Mouse (Mus musculus): Measurements from ENCODE around the gene Tbc1d22a. TPM values are rescaled to one million over a fixed set of nuclear protein-coding genes. Genes with fewer than 3 reads are reported as not detected.

The Tbc1d22a gene
- total RNA-seq, 2 experiments from 2014 or later: 16.5 to 20.6 TPM

- no peak for DNase-seq
Observed at GRCm38 (mm10) chr15:86238076-86238475, 23.8 kb downstream of the Tbc1d22a start.

GRCm38 (mm10) chr15:86239068-86239467, 24.8 kb downstream of the Tbc1d22a start:
- DNase-seq: no peak

- DNase-seq: peak; percentile 85
Observed at GRCm38 (mm10) chr15:86239801-86240200, 25.5 kb downstream of the Tbc1d22a start.

DNA sequence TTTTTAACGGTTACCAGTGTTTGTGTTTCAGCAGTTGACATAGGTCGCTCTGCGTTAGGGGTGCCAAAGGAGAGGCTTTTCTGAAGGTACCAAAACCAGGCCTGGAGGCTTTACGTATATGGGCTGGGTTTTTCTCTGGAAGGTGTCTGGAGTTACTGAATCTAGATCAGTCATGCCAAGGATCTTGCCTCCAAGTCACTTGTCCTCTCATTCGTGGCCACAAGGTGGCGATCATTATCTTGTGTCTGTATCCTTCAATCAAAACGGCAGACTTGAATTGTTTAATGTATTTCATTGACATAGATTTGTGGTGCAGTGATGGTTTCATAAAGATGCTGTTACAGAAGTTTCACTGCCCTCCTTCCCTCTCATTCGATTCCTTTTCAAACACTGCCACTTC, 29.4 kb downstream of the Tbc1d22a start:
- peak; percentile 70 for DNase-seq

DNA sequence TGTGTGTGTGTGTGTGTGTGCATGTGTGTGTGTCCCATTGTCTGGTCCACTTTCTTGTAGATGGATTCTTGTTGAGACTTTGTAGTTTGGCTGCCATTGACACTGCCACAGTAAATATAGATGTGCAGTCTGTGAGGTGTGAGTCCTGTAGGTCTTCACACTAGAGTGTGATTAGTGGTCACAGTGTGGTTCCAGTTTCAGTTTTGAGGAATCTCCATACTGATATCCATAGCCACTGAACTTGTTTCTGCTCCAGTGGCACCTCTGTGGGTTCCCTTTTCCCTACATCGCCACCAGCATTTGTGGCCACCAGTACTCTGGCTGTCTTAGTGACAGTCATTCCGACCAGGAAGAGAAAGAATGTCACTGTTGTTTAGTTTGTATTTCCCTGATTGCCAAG, 30.1 kb downstream of the Tbc1d22a start:
- no peak for DNase-seq

GRCm38 (mm10) chr15:86250269-86250668, 36.0 kb downstream of the Tbc1d22a start:
- DNase-seq: peak; percentile 61

DNA sequence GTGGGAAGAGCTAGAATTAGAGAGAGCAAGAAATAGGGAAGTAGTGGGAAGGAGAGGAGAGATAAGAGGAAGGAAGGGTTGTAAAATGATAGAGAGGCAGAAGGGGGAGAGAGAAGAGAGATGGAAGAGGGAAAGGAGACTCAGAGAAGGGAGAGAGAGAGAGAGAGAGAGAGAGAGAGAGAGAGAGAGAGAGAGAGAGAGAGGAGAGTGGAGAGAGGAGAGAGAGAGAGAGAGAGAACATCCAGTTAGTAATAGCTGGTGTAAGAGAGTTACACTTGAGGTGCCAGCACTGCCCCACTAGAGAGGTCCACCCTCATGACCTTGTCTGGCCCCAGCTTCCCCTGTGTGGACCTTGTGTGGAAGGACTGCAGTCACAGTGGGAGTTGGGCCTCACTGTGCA, 37.9 kb downstream of the Tbc1d22a start:
- DNase-seq: no peak

- no peak for DNase-seq
Observed at GRCm38 (mm10) chr15:86252684-86253083, 38.4 kb downstream of the Tbc1d22a start.

DNA sequence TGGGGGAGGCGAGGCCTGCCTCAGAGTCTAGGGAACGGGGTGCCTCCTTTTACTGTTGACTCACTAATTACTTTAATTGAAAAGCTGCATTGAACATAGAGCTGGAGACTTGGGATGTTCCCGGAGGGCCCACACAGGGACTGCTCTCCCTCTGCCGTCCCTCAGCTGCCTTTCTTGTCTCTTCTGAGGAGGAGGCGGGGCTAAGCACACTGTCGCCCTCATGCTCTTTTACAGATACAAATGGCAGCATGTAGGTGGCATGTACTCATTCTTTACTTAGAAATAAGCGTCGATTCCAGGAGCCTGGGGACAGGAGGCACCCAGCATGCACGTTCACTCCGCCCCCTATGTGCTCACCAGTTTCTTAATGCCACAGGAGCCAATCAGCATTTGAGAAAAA, 39.2 kb downstream of the Tbc1d22a start:
- no peak for DNase-seq

GRCm38 (mm10) chr15:86256201-86256600, 41.9 kb downstream of the Tbc1d22a start:
- DNase-seq: no peak

DNA sequence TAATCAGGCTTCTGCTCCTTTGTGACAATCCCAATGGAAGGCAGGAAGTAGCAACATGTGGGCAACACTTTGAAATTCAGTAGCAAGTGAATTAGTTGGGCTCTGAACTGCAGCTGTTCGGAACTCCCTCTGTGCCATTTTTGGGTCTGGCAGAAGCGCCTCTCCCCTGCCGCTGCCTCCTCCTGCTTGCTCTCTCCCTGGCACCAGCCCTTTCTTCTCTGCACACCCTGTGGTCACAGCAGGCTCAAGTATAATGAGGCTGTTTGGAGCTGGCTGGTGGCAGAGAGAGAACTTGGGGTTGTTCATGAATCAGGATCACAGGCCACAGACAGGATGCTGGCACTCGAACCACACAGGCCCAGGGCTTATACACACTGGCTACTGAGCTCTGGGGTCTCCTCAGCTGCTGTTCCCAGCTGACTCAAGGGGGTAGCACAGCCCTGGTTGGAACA, 42.5 kb downstream of the Tbc1d22a start:
- DNase-seq: no peak

GRCm38 (mm10) chr15:86257916-86258685, 43.8 kb downstream of the Tbc1d22a start:
- DNase-seq: no peak

DNA sequence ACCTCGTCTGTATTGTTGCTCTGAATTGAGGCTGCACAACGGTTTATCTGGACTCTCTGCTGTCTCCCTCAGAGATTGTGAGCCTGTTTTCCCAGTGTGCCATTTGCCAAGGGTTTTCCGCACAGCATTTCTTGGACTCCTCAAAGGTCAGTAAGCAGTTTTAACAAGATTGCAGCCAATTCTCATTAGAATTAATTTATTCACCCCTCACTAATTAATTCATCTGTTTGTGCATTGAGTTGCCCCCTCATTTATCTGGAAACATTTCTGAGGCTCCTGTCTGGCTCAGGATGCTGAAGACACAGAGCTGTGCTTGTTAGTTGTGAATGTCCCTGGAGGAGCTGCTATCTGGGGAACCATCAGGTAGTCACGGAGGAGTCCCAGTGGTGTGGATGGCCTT, 45.0 kb downstream of the Tbc1d22a start:
- no peak for DNase-seq

DNA sequence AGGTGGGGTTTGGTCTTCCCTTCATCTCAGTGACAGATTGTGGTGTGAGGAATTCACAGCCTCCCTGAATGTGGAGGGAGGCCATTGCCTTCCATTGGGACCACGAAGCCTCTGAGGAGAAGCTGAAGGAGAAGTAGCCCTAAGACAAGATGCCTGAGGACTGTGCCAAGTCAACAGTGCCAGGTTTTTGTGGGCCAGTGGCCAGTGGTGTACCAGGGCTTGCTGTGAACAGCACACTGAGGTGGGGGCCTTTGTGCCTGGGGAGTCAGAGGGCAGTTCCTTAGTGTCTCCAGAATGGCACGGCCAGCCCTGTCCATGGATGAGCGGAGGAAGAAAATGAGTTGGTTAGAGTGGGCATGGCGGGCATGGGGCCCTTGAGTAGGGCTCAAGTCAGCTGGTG, 45.9 kb downstream of the Tbc1d22a start:
- no peak for DNase-seq

DNA sequence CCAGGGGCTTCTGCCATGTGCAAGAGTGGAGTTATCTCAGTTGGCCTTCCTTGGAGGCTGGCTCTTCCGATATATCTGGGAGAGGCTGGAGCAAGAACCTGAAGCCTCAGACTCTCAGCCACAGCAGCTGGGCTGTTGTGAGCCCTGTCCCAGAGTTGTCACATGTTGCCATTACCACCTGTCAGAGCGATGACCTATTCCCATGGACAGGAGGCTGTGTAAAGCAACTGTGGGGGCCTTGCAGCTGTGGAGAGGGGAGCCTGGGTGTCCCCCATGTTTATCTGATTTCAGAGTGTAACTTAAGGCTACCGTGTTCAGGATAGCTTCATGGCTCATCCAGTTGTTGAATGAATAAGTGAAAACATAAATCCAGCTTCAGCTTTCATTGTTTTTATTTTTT, 50.1 kb downstream of the Tbc1d22a start:
- DNase-seq: no peak

DNA sequence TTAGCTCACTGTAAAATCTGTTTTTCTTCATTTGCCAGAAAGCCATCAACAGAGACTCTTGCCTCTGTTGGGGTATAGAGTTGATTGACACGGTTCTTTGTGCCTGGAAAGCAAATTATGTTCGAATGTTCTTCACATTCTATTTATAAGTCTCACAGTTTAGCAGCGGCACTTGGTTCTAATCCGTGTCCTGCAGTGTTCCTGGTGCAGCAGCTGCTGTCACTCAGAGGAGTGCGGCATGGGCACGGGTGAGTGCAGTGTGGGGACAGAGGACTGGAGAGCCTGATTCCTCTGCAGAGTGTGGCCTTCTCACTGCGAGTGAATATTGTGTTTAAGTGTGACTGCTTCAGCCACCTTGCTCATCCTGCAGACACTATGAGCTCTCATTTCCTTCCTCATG, 50.5 kb downstream of the Tbc1d22a start:
- no peak for DNase-seq

DNA sequence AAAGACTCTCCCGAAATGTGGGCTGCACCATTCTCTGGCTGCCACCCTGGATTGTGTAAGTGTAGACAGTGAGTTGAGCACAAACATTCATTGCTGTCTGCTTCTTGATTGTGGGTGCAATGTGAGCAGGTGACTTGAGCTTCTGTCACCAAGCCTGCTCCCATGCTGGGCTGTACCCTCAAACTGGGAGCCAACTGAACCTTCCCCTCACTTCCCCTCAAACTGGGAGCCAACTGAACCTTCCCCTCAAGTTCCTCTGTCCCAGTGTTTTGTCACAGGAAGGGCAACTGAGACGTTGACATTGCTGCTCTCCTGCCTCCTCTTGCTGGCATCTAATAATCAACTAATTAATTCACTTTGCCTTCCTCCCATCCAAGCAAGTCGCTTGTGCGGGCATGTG, 52.7 kb downstream of the Tbc1d22a start:
- DNase-seq: no peak

GRCm38 (mm10) chr15:86268526-86268925, 54.3 kb downstream of the Tbc1d22a start:
- DNase-seq: peak; percentile 17

DNA sequence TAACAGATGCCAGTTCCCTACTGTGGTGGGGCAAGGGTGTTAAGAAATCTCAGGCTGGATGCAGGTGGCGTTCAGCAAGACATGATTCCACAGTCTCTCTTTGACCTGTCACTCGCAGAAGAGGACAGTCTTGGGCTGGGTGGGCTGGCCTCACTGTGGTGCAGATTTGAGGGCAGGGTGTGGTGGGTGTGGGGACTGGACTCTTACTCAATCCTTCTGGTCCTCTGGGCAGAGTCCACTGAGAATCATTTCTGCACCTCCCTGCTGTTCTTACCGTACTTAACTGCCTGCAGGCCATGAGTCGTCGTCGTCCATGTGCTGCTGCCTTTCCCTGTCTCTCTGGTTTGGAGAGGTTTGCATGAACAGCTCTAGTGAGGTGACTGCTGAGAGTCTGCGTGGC, 61.5 kb downstream of the Tbc1d22a start:
- no peak for DNase-seq

DNA sequence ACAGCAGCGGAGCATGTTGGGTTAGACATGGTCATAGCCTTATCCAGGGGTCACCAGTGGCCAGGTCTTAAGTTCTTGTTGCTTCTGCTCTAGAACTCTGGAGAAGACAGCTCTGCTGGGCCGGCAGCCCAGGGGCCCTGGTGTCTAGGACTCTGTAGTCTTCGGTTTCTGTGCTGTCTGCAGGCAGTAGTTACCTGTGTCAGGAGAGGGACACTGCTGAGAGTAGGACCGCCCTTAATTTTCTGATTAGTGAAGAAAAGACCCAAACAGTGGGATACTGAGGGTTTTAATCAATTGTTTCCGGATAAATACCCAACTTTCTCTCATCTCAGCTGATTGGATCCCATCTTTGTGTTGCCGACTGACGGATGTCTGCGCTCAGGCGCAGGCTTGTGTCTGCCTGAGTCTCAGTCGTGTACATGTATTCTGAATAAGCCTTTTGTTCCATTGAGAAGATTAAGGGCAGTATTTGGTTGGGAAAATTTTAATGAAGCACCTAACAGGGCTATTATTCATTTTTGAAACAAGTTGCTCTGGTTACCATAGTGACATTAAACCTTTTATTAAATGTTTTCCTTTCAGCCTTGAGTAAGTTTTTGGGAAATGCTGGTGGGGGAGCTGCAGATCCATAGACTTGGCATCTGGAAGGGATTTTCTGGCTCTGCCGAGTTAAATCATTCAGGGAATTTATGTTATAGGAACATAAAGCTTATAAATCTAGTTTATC, 62.4 kb downstream of the Tbc1d22a start:
- DNase-seq: no peak

- no peak for DNase-seq
Observed at GRCm38 (mm10) chr15:86277428-86277827, 63.2 kb downstream of the Tbc1d22a start.

DNA sequence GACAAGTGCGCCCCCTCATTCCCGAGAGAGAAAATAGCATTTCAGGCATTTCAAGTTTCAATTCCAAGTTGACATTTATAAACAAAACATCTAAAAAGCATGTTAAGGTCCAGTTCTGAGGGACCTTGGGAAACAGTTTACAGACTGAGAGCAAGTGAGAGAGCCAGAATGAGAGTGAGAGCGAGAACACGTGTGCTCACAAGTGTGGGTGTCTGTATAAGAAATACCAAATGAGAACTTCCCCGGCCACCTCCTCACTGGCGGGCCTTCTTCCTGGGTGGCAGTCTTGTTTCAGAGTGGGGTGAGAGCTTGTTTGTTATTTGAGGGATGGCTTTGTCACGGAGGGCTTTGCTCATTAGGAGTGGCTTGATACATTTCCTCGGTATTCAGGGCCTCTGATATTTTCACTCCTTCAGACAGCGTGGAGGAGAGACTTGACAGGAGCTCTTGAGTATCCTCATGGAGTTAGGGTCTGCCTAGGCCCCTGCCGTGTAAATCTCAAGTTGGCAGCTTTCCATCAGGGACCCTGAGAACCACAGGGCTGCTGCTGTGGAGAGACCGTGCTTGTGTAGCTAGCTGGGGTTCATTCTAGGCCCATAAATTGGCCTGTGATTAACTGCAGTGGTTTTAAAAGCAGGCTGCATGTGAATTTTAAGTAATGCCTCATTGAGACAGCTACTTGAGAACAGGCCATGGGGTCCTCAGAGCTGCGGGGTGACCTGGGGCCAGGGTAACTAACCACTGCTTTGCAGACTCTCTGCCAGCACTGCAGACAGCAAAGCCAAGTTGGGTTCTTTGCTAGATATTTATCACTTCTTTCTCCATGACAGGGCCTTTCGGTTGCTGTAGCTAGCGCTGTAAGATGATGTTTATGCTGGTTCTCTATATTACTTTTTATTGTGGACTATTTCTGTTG, 65.1 kb downstream of the Tbc1d22a start:
- no peak for DNase-seq

DNA sequence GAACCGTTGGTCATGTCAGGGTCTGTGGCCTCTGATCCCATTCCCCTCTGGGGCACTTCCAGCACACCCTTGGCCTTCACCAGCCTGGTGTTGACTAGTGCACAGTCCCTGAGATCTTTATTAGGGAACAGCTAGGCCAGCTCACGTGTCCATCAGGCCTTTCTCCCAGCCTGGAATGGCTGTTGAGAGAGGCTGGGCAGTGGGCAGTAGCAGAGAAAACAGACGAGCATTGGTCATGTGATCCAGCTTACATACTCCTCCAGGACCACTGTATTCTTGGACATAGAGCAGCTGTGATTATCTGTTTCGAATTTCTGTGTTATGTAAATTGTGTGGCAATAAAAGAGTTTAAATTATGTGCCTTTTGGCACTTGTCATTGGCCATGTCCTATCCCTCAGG, 65.9 kb downstream of the Tbc1d22a start:
- DNase-seq: peak; percentile 10

Measured in heart, postnatal 4 days (tissue).